Mouse (Mus musculus) activated CD4-positive, CD25-positive, alpha-beta regulatory T cell (primary cell): ENCODE data around the gene Adipor1. TPM values are rescaled to one million over a fixed set of nuclear protein-coding genes. Genes with fewer than 3 reads are reported as not detected.

Experiments used
- polyA plus RNA-seq, 2 experiments: library from polyadenylated mRNA; unstranded; fragments of 100-300 nt; shearing (Covaris generic); gene quantifications; one replicate each; pipeline ENCODE4 v1.2.1; 2017

Adipor1 gene
- polyA plus RNA-seq, result 10 to 100 TPM; 74.3 to 93.2 TPM

DNA sequence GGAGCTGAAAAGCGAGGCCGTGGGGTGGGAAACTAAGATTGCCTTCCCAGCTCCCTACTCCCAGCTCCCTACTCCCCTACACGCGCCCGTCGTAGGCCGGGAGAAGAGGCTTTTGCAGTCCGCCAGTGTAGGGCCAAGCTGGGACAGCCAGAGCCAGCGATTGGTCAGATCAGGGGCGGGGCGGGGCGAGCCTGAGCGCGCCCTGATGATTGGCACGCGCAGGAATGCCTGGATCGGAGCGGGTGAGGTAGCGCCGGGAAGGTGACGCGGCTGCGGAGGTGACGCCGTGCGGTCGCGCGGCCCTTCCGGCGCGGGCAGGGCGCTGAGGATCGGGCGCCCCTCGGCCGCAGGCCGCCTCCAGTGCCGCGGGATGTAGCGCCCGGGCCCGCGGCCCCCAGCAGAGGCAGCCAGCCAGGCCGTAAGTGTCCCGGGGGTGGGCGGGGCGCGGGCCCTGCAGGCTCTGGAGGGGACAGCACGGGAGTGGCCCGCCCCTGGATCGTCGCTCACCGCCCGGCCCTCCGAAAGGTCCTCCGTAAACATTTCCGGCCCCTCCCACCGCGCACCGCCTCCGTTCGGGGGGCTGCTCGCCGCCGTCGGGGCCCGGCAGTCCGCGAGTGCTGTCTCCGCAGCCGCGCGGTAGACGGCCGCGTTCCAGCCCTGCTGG lies at the start of gene Adipor1:
Gene Adipor1 (plus strand): TSS at position 211 of the 664 bp plus-strand sequence.

DNA sequence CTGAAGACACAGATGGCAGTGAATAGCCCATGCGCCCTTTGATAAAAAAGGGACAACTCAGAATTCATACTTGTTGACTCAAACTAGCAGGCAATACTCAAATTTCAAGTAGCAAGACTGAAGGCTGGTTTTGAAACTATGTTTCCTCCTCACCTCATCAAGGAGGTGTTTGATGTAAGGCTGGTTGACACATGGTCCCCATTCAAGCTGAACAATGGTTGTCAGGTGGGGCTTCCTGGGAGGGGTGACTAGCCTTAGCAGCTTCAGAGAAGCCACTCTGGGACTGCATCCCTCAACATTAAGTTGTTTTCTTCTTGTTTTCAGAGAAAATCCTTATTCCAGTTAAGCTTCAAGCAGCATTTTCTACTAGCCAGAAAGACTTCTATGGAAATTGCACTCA lies 29.5 kb upstream of the Adipor1 start, which contains the start of gene 4933406M09Rik:
Gene 4933406M09Rik (plus strand): TSS at position 275 of the 400 bp plus-strand sequence.

GRCm38 (mm10) chr1:134405509-134406413 lies 9.4 kb upstream of the Adipor1 start, which contains the start of gene Cyb5r1:
TSS of gene Cyb5r1 (plus strand) at chr1:134405559.

DNA sequence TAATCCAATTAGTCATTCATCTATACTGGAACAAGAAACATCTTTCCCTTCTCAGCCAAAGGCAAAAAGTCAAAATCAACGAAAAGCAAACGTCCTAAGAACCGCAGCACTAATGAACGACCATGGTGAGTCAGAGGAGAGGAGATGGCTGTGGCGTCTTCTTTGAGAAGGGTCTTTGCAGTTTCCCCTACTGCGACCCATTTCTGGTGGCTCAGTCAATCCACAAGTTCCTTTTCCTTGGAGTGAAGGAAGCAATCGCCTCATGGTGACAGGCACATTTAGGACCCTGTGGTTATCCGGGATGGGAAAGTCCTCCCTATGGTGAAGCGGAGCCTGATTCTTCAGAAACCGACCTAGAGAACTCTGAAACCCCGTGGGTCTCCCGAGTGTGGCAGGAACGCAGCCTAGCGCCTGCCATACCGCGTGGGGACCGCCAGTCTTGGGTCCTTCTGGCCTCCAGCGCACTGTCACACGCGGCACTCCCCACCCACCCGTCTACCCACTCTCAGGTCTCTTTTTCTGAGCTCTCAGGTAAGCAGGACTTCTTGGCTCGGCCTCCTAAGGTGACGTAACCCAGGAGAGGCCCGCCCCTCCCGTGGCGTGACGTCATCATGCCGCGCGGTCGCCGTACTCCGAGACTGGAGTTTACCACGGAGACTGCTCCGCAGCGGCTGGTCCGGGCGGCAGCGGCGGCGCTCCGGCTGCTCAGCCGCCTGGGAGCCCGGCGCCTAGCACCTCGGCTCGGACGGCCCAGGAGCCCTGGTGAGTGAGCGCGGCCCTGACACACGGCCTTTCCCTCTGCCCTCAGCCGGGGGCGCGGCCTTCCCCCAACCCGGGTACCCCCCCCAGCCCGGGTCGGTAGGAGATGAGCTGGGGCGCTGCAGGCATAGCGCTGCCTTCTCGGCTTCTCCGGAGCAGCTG lies 40.0 kb downstream of the Adipor1 start, which contains the start of gene Klhl12:
Gene Klhl12 (plus strand): TSS at position 628 of the 921 bp plus-strand sequence.

Other genes starting within 250 kb of the Adipor1 start
- under 1 TPM; 0.16 to 0.49 TPM for gene Chil1, start 233.2 kb upstream of the Adipor1 start, polyA plus RNA-seq
- not detected for gene Mybph, start 221.9 kb upstream of the Adipor1 start, polyA plus RNA-seq
- under 1 TPM in 1 of 2 experiments, not detected in 1; 0.10 TPM for gene Adora1, start 179.9 kb upstream of the Adipor1 start, polyA plus RNA-seq
- gene Myog, start 125.4 kb upstream of the Adipor1 start, polyA plus RNA-seq, result not detected
- gene Ppfia4, start 82.5 kb upstream of the Adipor1 start, polyA plus RNA-seq, result under 1 TPM in 1 of 2 experiments, not detected in 1; 0.32 TPM
- 10 to 100 TPM; 59.5 to 62.0 TPM for gene Tmem183a, start 53.4 kb upstream of the Adipor1 start, polyA plus RNA-seq
- not detected for gene 4933406M09Rik, start 29.4 kb upstream of the Adipor1 start, polyA plus RNA-seq
- gene Cyb5r1, start 9.8 kb upstream of the Adipor1 start, polyA plus RNA-seq, result 10 to 100 TPM; 19.6 to 21.5 TPM
- gene Klhl12, start 40.2 kb downstream of the Adipor1 start, polyA plus RNA-seq, result 10 to 100 TPM; 17.2 to 19.3 TPM
- 10 to 100 TPM; 42.6 to 45.4 TPM for gene Rabif, start 79.3 kb downstream of the Adipor1 start, polyA plus RNA-seq
- gene Mgat4e, start 134.3 kb downstream of the Adipor1 start, polyA plus RNA-seq, result not detected
- gene Kdm5b, start 144.8 kb downstream of the Adipor1 start, polyA plus RNA-seq, result 10 to 100 TPM; 39.9 to 46.3 TPM
- gene Syt2, start 231.3 kb downstream of the Adipor1 start, polyA plus RNA-seq, result under 1 TPM in 1 of 2 experiments, not detected in 1; 0.22 TPM